Comparison of ENCODE assay signal across 9 mouse cellular contexts in genomic region chr4:71332018-71332417, GRCm38 (mm10).
A peak's percentile ranks its signal among the peaks of the same experiment; 100 is the strongest.
DNase-seq lines count a peak whose midpoint lies in the region; ATAC-seq and TF ChIP-seq lines count a peak whose summit lies in the region.
"Had no signal": no experiment of that assay in that cellular context is flagged by ENCODE, and none has a peak within 500 bp of the region (broad histone marks: within the 10 kb centered on the region; RNA-seq: fewer than 3 reads in every experiment).

No protein-coding gene starts in this region.

- no peak for TF ChIP-seq POLR2A in cortical plate, adult 2 months (IDR thresholded peaks at IDR 0.05; ENCODE audit: extremely low read depth, insufficient read depth, low read length)

- TF ChIP-seq CTCF in cortical plate, adult 2 months (IDR thresholded peaks at IDR 0.05; ENCODE audit: extremely low read depth, insufficient read depth, low read length), result 0 out of 2 replicates have a peak, but pooled peaks have one; percentile 15

- no peak overlapping the region for H3K27ac ChIP-seq in cortical plate, adult 2 months (ENCODE audit: insufficient read depth, low read length)

- ATAC-seq in activated CD4-positive, CD25-positive, alpha-beta regulatory T cell, adult 4 months, result no peak

- DNase-seq in gastrocnemius, postnatal 14 days, result peak; percentile 5
- no peak for DNase-seq in gastrocnemius, postnatal 4 days (ENCODE audit: low spot score in 2 of 2)
- DNase-seq in spleen, postnatal 36 days (ENCODE audit: low spot score in 2 of 2), result peak; percentile 5 to 14
- DNase-seq in spleen, adult 12 weeks (ENCODE audit: low spot score), result no peak
- peak; percentile 64 for DNase-seq in lung, postnatal 14 days
- no peak for DNase-seq in heart, adult 11 months

- intact Hi-C loops in gastrocnemius, postnatal 14 days (cut with DNase I; ENCODE audit: low total_unique reads), result no loop called here

- H3K4me1 ChIP-seq in cortical plate, adult 2 months (ENCODE audit: control insufficient read depth, insufficient read depth, low read length), result no peaks in the 10 kb centered on the region
- H3K4me1 ChIP-seq: megakaryocyte, embryonic 14.5 days had no signal

- H3K4me3 ChIP-seq in cortical plate, adult 2 months (ENCODE audit: insufficient read depth, low read length), result no peak overlapping the region
- H3K4me3 ChIP-seq: megakaryocyte, embryonic 14.5 days had no signal

Comparison
In these comparisons a context has a peak if more than half of its experiments do, and no peak if none do; other contexts are left out.
1. DNase-seq: peak in gastrocnemius, postnatal 14 days (single experiment), spleen, postnatal 36 days (2 of 2) and lung, postnatal 14 days (single experiment); none in gastrocnemius, postnatal 4 days (0 of 2), spleen, adult 12 weeks (single experiment) and heart, adult 11 months (single experiment).